In the genomic region with DNA sequence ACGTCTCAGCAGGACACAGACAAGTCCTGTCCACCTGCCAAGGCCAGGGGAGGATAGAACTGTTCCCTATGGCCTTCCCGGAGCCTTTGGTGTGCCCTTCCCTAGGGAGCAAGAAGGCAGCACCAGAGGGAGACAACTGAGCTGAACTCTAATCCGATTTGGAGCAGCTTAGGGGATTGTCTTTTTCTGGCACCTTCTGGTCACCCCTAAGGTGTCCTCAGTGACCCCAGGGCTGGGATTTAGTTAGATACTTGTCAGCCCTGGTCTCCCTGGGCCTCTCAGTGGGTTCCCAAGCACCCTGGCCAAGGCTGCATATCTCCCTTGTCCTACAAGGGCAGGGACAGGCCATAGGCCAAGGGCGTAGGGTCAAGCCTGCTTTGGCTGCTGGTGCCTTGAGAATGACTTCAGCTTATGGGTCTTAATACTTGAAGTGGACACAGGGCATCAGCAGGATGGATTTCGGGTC, we compare ENCODE assay signal across 48 mouse cellular contexts. TPM values are rescaled to one million over a fixed set of nuclear protein-coding genes. Genes with fewer than 3 reads are reported as not detected.
"Had no signal": no experiment of that assay in that cellular context is flagged by ENCODE, and none has a peak within 500 bp of the region (broad histone marks: within the 10 kb centered on the region; RNA-seq: fewer than 3 reads in every experiment).

A gene (plus strand): TSS at position 416 of the 466 bp plus-strand sequence.

- H3K9ac ChIP-seq: heart, embryonic 12.5 days; heart, embryonic 13.5 days; heart, embryonic 15.5 days; hindbrain, embryonic 12.5 days; hindbrain, embryonic 13.5 days; hindbrain, embryonic 14.5 days; hindbrain, embryonic 15.5 days; intestine, embryonic 15.5 days; kidney, embryonic 15.5 days had no signal

- H3K4me2 ChIP-seq: heart, embryonic 11.5 days; heart, embryonic 12.5 days; heart, embryonic 13.5 days; heart, embryonic 15.5 days; hindbrain, embryonic 12.5 days; hindbrain, embryonic 13.5 days; hindbrain, embryonic 14.5 days; hindbrain, embryonic 15.5 days; intestine, embryonic 15.5 days; kidney, embryonic 15.5 days had no signal

- H3K4me1 ChIP-seq: heart, embryonic 10.5 days; heart, embryonic 12.5 days; heart, embryonic 13.5 days; heart, embryonic 15.5 days; hindbrain, embryonic 12.5 days; hindbrain, embryonic 13.5 days; hindbrain, embryonic 15.5 days; intestine, embryonic 15.5 days; kidney, embryonic 15.5 days had no signal

- DNase-seq: heart, adult 2 months; heart, postnatal 10 days; heart, postnatal 14 days; heart, postnatal 36 days; heart, postnatal 4 days; kidney, adult 11 months; kidney, adult 18-20 months; kidney, adult 2 months; kidney, adult 8-10 months; kidney, adult 9 months; kidney, postnatal 10 days; kidney, postnatal 14 days; kidney, postnatal 25 days; kidney, postnatal 36 days; kidney, postnatal 4 days; layer of hippocampus, adult 9-11 months had no signal

- H3K27ac ChIP-seq: heart, adult 2 months; heart, embryonic 10.5 days; heart, embryonic 13.5 days; heart, embryonic 15.5 days; hindbrain, embryonic 10.5 days; hindbrain, embryonic 12.5 days; hindbrain, embryonic 13.5 days; hindbrain, embryonic 14.5 days; hindbrain, embryonic 15.5 days; hindbrain, postnatal 0 days; intestine, embryonic 15.5 days; kidney, embryonic 15.5 days; kidney, postnatal 0 days; layer of hippocampus, adult 2 months had no signal

- H3K4me3 ChIP-seq: heart, adult 2 months; heart, embryonic 10.5 days; heart, embryonic 12.5 days; heart, embryonic 13.5 days; heart, embryonic 15.5 days; hindbrain, embryonic 10.5 days; hindbrain, embryonic 12.5 days; hindbrain, embryonic 13.5 days; hindbrain, embryonic 15.5 days; intestine, embryonic 15.5 days; kidney, embryonic 15.5 days; layer of hippocampus, adult 2 months had no signal

- H3K27me3 ChIP-seq: heart, embryonic 12.5 days; heart, embryonic 13.5 days; hindbrain, embryonic 12.5 days; hindbrain, embryonic 13.5 days; hindbrain, embryonic 15.5 days; intestine, embryonic 15.5 days; kidney, embryonic 15.5 days had no signal

- ATAC-seq: hindbrain, embryonic 16.5 days; hindbrain, postnatal 0 days; inflammation-experienced regulatory T-cells, adult 6 months; intestine, embryonic 15.5 days; intestine, embryonic 16.5 days; intestine, postnatal 0 days had no signal

- H3K9me3 ChIP-seq: heart, embryonic 10.5 days; heart, embryonic 12.5 days; heart, embryonic 13.5 days; heart, embryonic 15.5 days; hindbrain, embryonic 10.5 days; hindbrain, embryonic 12.5 days; hindbrain, embryonic 13.5 days; hindbrain, embryonic 15.5 days; intestine, embryonic 15.5 days; kidney, embryonic 15.5 days had no signal

- H3K36me3 ChIP-seq: heart, embryonic 12.5 days; heart, embryonic 13.5 days; heart, embryonic 15.5 days; hindbrain, embryonic 10.5 days; hindbrain, embryonic 12.5 days; hindbrain, embryonic 13.5 days; hindbrain, embryonic 15.5 days; intestine, embryonic 15.5 days; kidney, embryonic 15.5 days had no signal

RNA-seq across cellular contexts. Expression of the gene that starts here (rescaled TPM):
- total RNA-seq: heart, adult 8-10 months; heart, postnatal 36 days; hematopoietic stem cell, adult 5-6 weeks; hindbrain, postnatal 0 days; layer of hippocampus, adult 18-20 months; layer of hippocampus, adult 2 months; layer of hippocampus, adult 8-10 months; layer of hippocampus, postnatal 14 days; layer of hippocampus, postnatal 25 days had no signal
- polyA plus RNA-seq: heart, adult 2 months; heart, embryonic 12.5 days; heart, embryonic 13.5 days; heart, embryonic 14.5 days; heart, embryonic 15.5 days; heart, postnatal 0 days; hindbrain, embryonic 10.5 days; hindbrain, embryonic 11.5 days; hindbrain, embryonic 12.5 days; hindbrain, embryonic 13.5 days; hindbrain, embryonic 14.5 days; hindbrain, embryonic 15.5 days; hindbrain, embryonic 16.5 days; hindbrain, postnatal 0 days; inflammation-experienced regulatory T-cells, adult 6 months; intestine, embryonic 14.5 days; intestine, embryonic 15.5 days; intestine, embryonic 16.5 days; intestine, postnatal 0 days; kidney, embryonic 14.5 days; kidney, embryonic 15.5 days; kidney, embryonic 16.5 days; large intestine, adult 2 months had no signal
